Comparison of ENCODE assay signal across 27 mouse cellular contexts in genomic region chr9:57279441-57279840, GRCm38 (mm10). TPM values are rescaled to one million over a fixed set of nuclear protein-coding genes. Genes with fewer than 3 reads are reported as not detected.
DNase-seq lines count a peak whose midpoint lies in the region; ATAC-seq lines count a peak whose summit lies in the region.
"Had no signal": no experiment of that assay in that cellular context is flagged by ENCODE, and none has a peak within 500 bp of the region (broad histone marks: within the 10 kb centered on the region; RNA-seq: fewer than 3 reads in every experiment).

No protein-coding gene starts in this region.

- peak; percentile 10 for DNase-seq in midbrain, embryonic 10.5 days (ENCODE audit: low spot score)
- DNase-seq in adrenal gland, postnatal 10 days: peak; percentile 65
- DNase-seq in embryonic facial prominence, embryonic 10.5 days (ENCODE audit: low spot score): no peak
- peak; percentile 32 for DNase-seq in yolk sac, embryonic 10.5 days (ENCODE audit: low spot score)
- no peak for DNase-seq in frontal cortex, postnatal 14 days (ENCODE audit: low spot score in 2 of 2)
- DNase-seq in cerebellum, adult 9-11 months: no peak
- DNase-seq: cerebellum, adult 9-10 months; embryo, embryonic 11 days; gastrocnemius, postnatal 36 days; liver, embryonic 13.5 days; thymus, postnatal 36 days had no signal

- H3K27ac ChIP-seq in midbrain, embryonic 10.5 days (replicated peaks): no peak overlapping the region
- H3K27ac ChIP-seq in midbrain, embryonic 16.5 days (ENCODE audit: low read length): no peak overlapping the region
- 0 out of 2 replicates have a peak overlapping the region, but pooled peaks have one; percentile 4 for H3K27ac ChIP-seq in embryonic facial prominence, embryonic 10.5 days (replicated peaks)
- H3K27ac ChIP-seq: embryonic facial prominence, embryonic 15.5 days; hindbrain, embryonic 10.5 days; kidney, postnatal 0 days; limb, embryonic 12.5 days; liver, embryonic 13.5 days; lung, embryonic 15.5 days; macrophage; midbrain, embryonic 12.5 days; neural tube, embryonic 12.5 days had no signal

- WGBS in midbrain, embryonic 10.5 days: 70% methylated on average over 4 of the region's 4 CpGs
- WGBS in midbrain, embryonic 16.5 days: 58% methylated on average over 4 of the region's 4 CpGs
- 71% methylated on average over 4 of the region's 4 CpGs for WGBS in embryonic facial prominence, embryonic 10.5 days

- H3K9me3 ChIP-seq in midbrain, embryonic 10.5 days (replicated peaks): no peaks in the 10 kb centered on the region
- H3K9me3 ChIP-seq in midbrain, embryonic 16.5 days (replicated peaks; ENCODE audit: control insufficient read depth, low read length, poor library complexity, severe bottlenecking): no peaks in the 10 kb centered on the region
- no peaks in the 10 kb centered on the region for H3K9me3 ChIP-seq in embryonic facial prominence, embryonic 10.5 days
- H3K9me3 ChIP-seq: embryonic facial prominence, embryonic 15.5 days; heart, embryonic 10.5 days; hindbrain, embryonic 10.5 days; limb, embryonic 12.5 days; liver, embryonic 13.5 days; lung, embryonic 15.5 days; midbrain, embryonic 12.5 days; neural tube, embryonic 12.5 days had no signal

- H3K27me3 ChIP-seq in midbrain, embryonic 10.5 days (ENCODE audit: low read depth, poor library complexity, severe bottlenecking): peaks cover 23% of the 10 kb centered on the region
- H3K27me3 ChIP-seq in midbrain, embryonic 16.5 days (ENCODE audit: control insufficient read depth, insufficient read depth, low read depth, low read length): no peaks in the 10 kb centered on the region
- H3K27me3 ChIP-seq in embryonic facial prominence, embryonic 10.5 days (replicated peaks; ENCODE audit: low read depth, poor library complexity, severe bottlenecking): peaks cover 26% of the 10 kb centered on the region
- H3K27me3 ChIP-seq: lung, embryonic 15.5 days; neural tube, embryonic 12.5 days; Patski had no signal

- H3K9ac ChIP-seq in midbrain, embryonic 16.5 days (ENCODE audit: low read depth, low read length): no peak overlapping the region
- H3K9ac ChIP-seq: embryonic facial prominence, embryonic 15.5 days; limb, embryonic 12.5 days; liver, embryonic 13.5 days; lung, embryonic 15.5 days; midbrain, embryonic 12.5 days; neural tube, embryonic 12.5 days had no signal

- no peak overlapping the region for H3K4me2 ChIP-seq in midbrain, embryonic 16.5 days (ENCODE audit: low read length)
- H3K4me2 ChIP-seq: embryonic facial prominence, embryonic 15.5 days; limb, embryonic 12.5 days; liver, embryonic 13.5 days; lung, embryonic 15.5 days; midbrain, embryonic 12.5 days; neural tube, embryonic 12.5 days had no signal

- ATAC-seq in midbrain, embryonic 16.5 days: no peak
- ATAC-seq: forebrain, embryonic 16.5 days; Patski had no signal

- H3K4me1 ChIP-seq in midbrain, embryonic 10.5 days: peaks cover 26% of the 10 kb centered on the region
- H3K4me1 ChIP-seq in midbrain, embryonic 16.5 days (ENCODE audit: control insufficient read depth, insufficient read depth, low read length): peaks cover 5% of the 10 kb centered on the region; the same call in 1 of the 2 replicates
- peaks cover 34% of the 10 kb centered on the region for H3K4me1 ChIP-seq in embryonic facial prominence, embryonic 10.5 days

- H3K36me3 ChIP-seq in midbrain, embryonic 10.5 days: no peaks in the 10 kb centered on the region
- H3K36me3 ChIP-seq in midbrain, embryonic 16.5 days (ENCODE audit: control insufficient read depth, insufficient read depth, low read length): no peaks in the 10 kb centered on the region
- H3K36me3 ChIP-seq in embryonic facial prominence, embryonic 10.5 days (replicated peaks): no peaks in the 10 kb centered on the region
- H3K36me3 ChIP-seq: embryonic facial prominence, embryonic 15.5 days; heart, embryonic 10.5 days; hindbrain, embryonic 10.5 days; limb, embryonic 12.5 days; liver, embryonic 13.5 days; lung, embryonic 15.5 days; midbrain, embryonic 12.5 days; neural tube, embryonic 12.5 days had no signal

- no peak overlapping the region for H3K4me3 ChIP-seq in midbrain, embryonic 10.5 days
- no peak overlapping the region for H3K4me3 ChIP-seq in midbrain, embryonic 16.5 days (ENCODE audit: low read depth, low read length)
- no peak overlapping the region for H3K4me3 ChIP-seq in embryonic facial prominence, embryonic 10.5 days
- H3K4me3 ChIP-seq: embryonic facial prominence, embryonic 15.5 days; heart, embryonic 10.5 days; hindbrain, embryonic 10.5 days; limb, embryonic 12.5 days; liver, embryonic 13.5 days; lung, embryonic 15.5 days; midbrain, embryonic 12.5 days; neural tube, embryonic 12.5 days had no signal

RNA-seq across cellular contexts. Expression of gene 1700017B05Rik, which starts 17.0 kb away (rescaled TPM):
- polyA plus RNA-seq in midbrain, embryonic 10.5 days (2016; fragmentation: Nextera tagmentation; extraction: Ambion mirVana): 11.8 TPM in 2 replicates
- 3.0 and 4.2 TPM in 2 replicates for polyA plus RNA-seq in midbrain, embryonic 16.5 days (2015; fragmentation: Nextera tagmentation; extraction: Ambion mirVana)
- total RNA-seq in adrenal gland, postnatal 10 days (2021): 10 to 100 TPM; 38.2 to 40.2 TPM
- polyA plus RNA-seq in embryonic facial prominence, embryonic 10.5 days (2016; fragmentation: Nextera tagmentation; extraction: Ambion mirVana): 15.6 and 16.8 TPM in 2 replicates

RNA-seq across cellular contexts. Expression of gene Trcg1, which starts 43.1 kb away (rescaled TPM):
- not detected in 2 replicates for polyA plus RNA-seq in midbrain, embryonic 10.5 days (2016; fragmentation: Nextera tagmentation; extraction: Ambion mirVana)
- not detected in 2 replicates for polyA plus RNA-seq in midbrain, embryonic 16.5 days (2015; fragmentation: Nextera tagmentation; extraction: Ambion mirVana)
- total RNA-seq in adrenal gland, postnatal 10 days (2021): not detected
- polyA plus RNA-seq in embryonic facial prominence, embryonic 10.5 days (2016; fragmentation: Nextera tagmentation; extraction: Ambion mirVana): 0.07 TPM in 1 of 2 replicates, not detected in the other
- total RNA-seq: gastrocnemius, postnatal 36 days; layer of hippocampus, adult 18-20 months; layer of hippocampus, postnatal 25 days; left cerebral cortex, postnatal 10 days had no signal
- polyA plus RNA-seq: embryonic facial prominence, embryonic 15.5 days; forebrain, embryonic 16.5 days; heart, embryonic 10.5 days; heart, postnatal 0 days; hindbrain, embryonic 10.5 days; limb, embryonic 12.5 days; liver, embryonic 13.5 days; lung, embryonic 15.5 days; macrophage; midbrain, embryonic 12.5 days; neural tube, embryonic 12.5 days; Patski had no signal

Comparison
In these comparisons a context has a peak if more than half of its experiments do, and no peak if none do; other contexts are left out.
1. DNase-seq: peak in midbrain, embryonic 10.5 days (single experiment), adrenal gland, postnatal 10 days (single experiment) and yolk sac, embryonic 10.5 days (single experiment); none in embryonic facial prominence, embryonic 10.5 days (single experiment), frontal cortex, postnatal 14 days (0 of 2) and cerebellum, adult 9-11 months (single experiment).